Mouse (Mus musculus) left cerebral cortex, adult 2 months (tissue): ENCODE measurements around the gene Psg23. TPM values are rescaled to one million over a fixed set of nuclear protein-coding genes. Genes with fewer than 3 reads are reported as not detected.
"Not testable (repeated sequence)": the region's sequence is repeated elsewhere in the genome, so short reads cannot be mapped to it uniquely, and the experiment has no call there.

Experiments used
- DNase-seq, 2 experiments: peaks; one replicate each; pipeline ENCODE4 v3.0.0; 2021 to 2022; ENCODE audit warnings: low spot score in 2 of 2, mixed read lengths in 1 of 2; ENCODE audit errors: extremely low spot score in 1 of 2
- H3K27ac ChIP-seq: fragments of 200-600 bp; 2 replicates; pipeline ENCODE4 v1.8.1; 2022
- H3K4me3 ChIP-seq: fragments of 200-600 bp; 2 replicates; pipeline ENCODE4 v1.8.1; 2022
- CTCF ChIP-seq: fragments of 200-600 bp; IDR thresholded peaks from 2 replicates; pipeline ENCODE4 v1.8.1; 2022; ENCODE audit warnings: antibody characterized with exemption, mild to moderate bottlenecking, moderate library complexity
- intact Hi-C: fragments of 180-260 bp; cut with DNase I; formaldehyde crosslinking; loops from one replicate; pipeline ENCODE4 v1.15.1; 2025
- long read RNA-seq, 2 experiments: library from polyadenylated mRNA; stranded (forward); transcript quantifications; one replicate each; pipeline ENCODE4 v2.0.0; 2021; ENCODE audit warnings: borderline mapping rate in 2 of 2
- total RNA-seq, 2 experiments: library from RNA; stranded (reverse); gene quantifications; 2 replicates each; pipeline ENCODE4 v1.2.3; 2021

The Psg23 gene
- not detected for total RNA-seq
- long read RNA-seq, experiment 1: 0 reads
- long read RNA-seq, experiment 2: 0 reads

DNA sequence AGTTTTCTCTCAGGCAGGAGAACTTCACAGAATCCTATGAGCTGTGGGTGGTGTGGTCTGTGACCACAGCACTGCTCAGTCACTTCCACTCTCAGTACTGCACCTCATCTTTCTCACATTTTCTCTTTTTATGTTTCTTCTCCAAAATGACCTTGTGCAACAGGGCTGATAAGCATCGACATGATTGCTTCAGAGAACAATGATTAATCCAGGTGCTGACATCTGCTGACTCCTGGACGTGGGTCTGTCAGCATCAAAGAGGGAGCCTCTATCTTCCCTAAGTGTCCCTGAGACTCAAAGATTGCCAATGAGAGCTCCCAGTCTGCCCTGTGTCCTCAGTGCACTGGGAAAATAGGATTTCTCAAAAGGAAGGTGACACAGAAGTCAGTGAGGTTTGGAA, at the start of gene Psg23:
Gene Psg23 (minus strand): TSS at position 101 of the 400 bp plus-strand sequence.
- DNase-seq, H3K4me3 ChIP-seq, H3K27ac ChIP-seq: not testable (repeated sequence)
- intact Hi-C loops: loop anchor here (2.0 kb wide), 1 partner anchor 40 kb away; the partner anchor contains the start of gene Psg21

- intact Hi-C loops: loop anchor here (2.0 kb wide), 1 partner anchor 40 kb away; the partner anchor contains the start of gene Psg23
- not testable (repeated sequence) for H3K4me3 ChIP-seq, DNase-seq, H3K27ac ChIP-seq
Measured at GRCm38 (mm10) chr7:18656625-18657024, 40.3 kb upstream of the Psg23 start, which contains the start of gene Psg21. Gene Psg21, minus strand, starts transcription at chr7:18656725.

GRCm38 (mm10) chr7:18626921-18627320, 10.6 kb upstream of the Psg23 start:
- intact Hi-C loops, H3K27ac ChIP-seq, H3K4me3 ChIP-seq, DNase-seq: not testable (repeated sequence)

- no peak within 1 kb of the TSS for H3K27ac ChIP-seq
- no peak for DNase-seq
- no peak for TF ChIP-seq CTCF
- intact Hi-C loops: no loop called here
- H3K4me3 ChIP-seq: no peak within 1 kb of the TSS
Measured at GRCm38 (mm10) chr7:18567205-18567604, 49.1 kb downstream of the Psg23 start, which contains the start of gene Psg27. Gene Psg27, minus strand, starts transcription at chr7:18567305.

- intact Hi-C loops: no loop called here
Measured at GRCm38 (mm10) chr7:18559850-18560249, 56.5 kb downstream of the Psg23 start.

More at GRCm38 (mm10) chr7:18559850-18560249, 56.5 kb downstream of the Psg23 start:
- DNase-seq: no peak
- TF ChIP-seq CTCF: no peak
- Histone ChIP-seq H3K4me3 (no peak overlapping the region), H3K27ac (no peak overlapping the region)

Other genes with a start within 250 kb of the Psg23 start
- not detected for gene Psg28, start 184.5 kb downstream of the Psg23 start, total RNA-seq
- not detected for gene Psg26, start 132.3 kb downstream of the Psg23 start, total RNA-seq
- not detected for gene Psg25, start 84.2 kb downstream of the Psg23 start, total RNA-seq
- not detected for gene Psg27, start 49.2 kb downstream of the Psg23 start, total RNA-seq
- not detected for gene Psg21, start 40.2 kb upstream of the Psg23 start, total RNA-seq
- gene Psg20, start 69.7 kb upstream of the Psg23 start, total RNA-seq: not detected
- gene Psg22, start 101.6 kb upstream of the Psg23 start, total RNA-seq: not detected
- gene Psg19, start 182.0 kb upstream of the Psg23 start, total RNA-seq: not detected
- not detected for gene Psg17, start 205.1 kb upstream of the Psg23 start, total RNA-seq
- gene Mill2, start 223.5 kb upstream of the Psg23 start, total RNA-seq: 1 to 10 TPM; 1.3 to 2.5 TPM